Mouse (Mus musculus) midbrain, embryonic 14.5 days (tissue): ENCODE results near the gene Kcnip3. TPM values are rescaled to one million over a fixed set of nuclear protein-coding genes. Genes with fewer than 3 reads are reported as not detected.

Experiments
- ATAC-seq: fragments of 200-750 bp; cut with Nextera tagmentation; 2 replicates; pipeline ENCODE4 v1.8.0; 2017; ENCODE audit warnings: moderate number of reproducible peaks, moderate library complexity; ENCODE audit not compliant: low FRiP score, low TSS enrichment
- DNase-seq: peaks from one replicate; pipeline ENCODE4 v3.0.0-alpha.2; 2015
- H3K27ac ChIP-seq: fragments of 300-500 bp; sonication (generic); replicated peaks from 2 replicates; pipeline ENCODE4 v1.5.1; 2014; ENCODE audit warnings: mild to moderate bottlenecking, low read depth, low read length, moderate library complexity
- H3K27me3 ChIP-seq: fragments of 300-500 bp; sonication (generic); 2 replicates; pipeline ENCODE4 v1.6.1; 2014; ENCODE audit warnings: low read length, control low read depth, mixed read lengths; ENCODE audit not compliant: control insufficient read depth, insufficient read depth
- H3K36me3 ChIP-seq: fragments of 300-500 bp; sonication (generic); 2 replicates; pipeline ENCODE4 v1.6.1; 2014; ENCODE audit warnings: low read length, control low read depth; ENCODE audit not compliant: control insufficient read depth, insufficient read depth
- H3K4me1 ChIP-seq: fragments of 300-500 bp; sonication (generic); 2 replicates; pipeline ENCODE4 v1.6.1; 2014; ENCODE audit warnings: mild to moderate bottlenecking, antibody characterized with exemption, low read length, control low read depth; ENCODE audit not compliant: control insufficient read depth, insufficient read depth
- H3K4me2 ChIP-seq: fragments of 300-500 bp; sonication (generic); 2 replicates; pipeline ENCODE4 v1.6.1; 2014; ENCODE audit warnings: mild to moderate bottlenecking, low read length, moderate library complexity
- H3K4me3 ChIP-seq: fragments of 300-500 bp; sonication (generic); replicated peaks from 2 replicates; pipeline ENCODE4 v1.5.1; 2014; ENCODE audit warnings: low read depth, low read length
- H3K9ac ChIP-seq: fragments of 300-500 bp; sonication (generic); replicated peaks from 2 replicates; pipeline ENCODE4 v1.6.1; 2014; ENCODE audit warnings: mild to moderate bottlenecking, low read length, moderate library complexity
- H3K9me3 ChIP-seq: fragments of 300-500 bp; sonication (generic); 2 replicates; pipeline ENCODE4 v1.6.1; 2016; ENCODE audit warnings: low read length, control low read depth, mixed read lengths; ENCODE audit not compliant: control insufficient read depth
- WGBS: fragments of 180-500 bp; shearing (Covaris S2); extraction: QIAGEN DNeasy Blood & Tissue Kit; methylation state at CpG from one replicate; pipeline ENCODE4 v1.1.7; 2014; 5-methylcytosine and 5-hydroxymethylcytosine counted together
- polyA plus RNA-seq: library from polyadenylated mRNA; unstranded; fragments of >200 nt; fragmentation: Nextera tagmentation; extraction: Ambion mirVana; gene quantifications from 2 replicates; pipeline ENCODE4 v1.2.1, GENCODE M21; 2014

Kcnip3 gene
- polyA plus RNA-seq, 1 experiment from 2014 or later: 13.1 TPM

- Histone ChIP-seq H3K36me3 (no peaks in the 10 kb centered on the region), H3K9me3 (no peaks in the 10 kb centered on the region), H3K4me3 (no peak within 1 kb of the TSS), H3K4me1 (no peaks in the 10 kb centered on the region), H3K27ac (no peak within 1 kb of the TSS), H3K9ac (no peak within 1 kb of the TSS), H3K27me3 (no peaks in the 10 kb centered on the region), H3K4me2 (no peak within 1 kb of the TSS)
- 88% methylated on average over 17 of the region's 17 CpGs for WGBS
- DNase-seq (no peak), ATAC-seq (no peak)
These were observed 96.9 kb downstream of the Kcnip3 start, which contains the start of gene Gpat2 for GRCm38 (mm10) chr2:127424977-127425376. Gene Gpat2, plus strand, starts transcription at chr2:127425199.

GRCm38 (mm10) chr2:127418266-127418970 is 103.5 kb downstream of the Kcnip3 start:
- Histone ChIP-seq H3K36me3 (no peaks in the 10 kb centered on the region), H3K9ac (no peak overlapping the region), H3K27me3 (no peaks in the 10 kb centered on the region), H3K27ac (no peak overlapping the region), H3K4me1 (no peaks in the 10 kb centered on the region), H3K4me3 (no peak overlapping the region), H3K9me3 (no peaks in the 10 kb centered on the region), H3K4me2 (no peak overlapping the region)
- ATAC-seq (no peak), DNase-seq (no peak)
- WGBS: 75% methylated on average over 10 of the region's 10 CpGs

GRCm38 (mm10) chr2:127416706-127417105 is 105.2 kb downstream of the Kcnip3 start:
- WGBS: 61% methylated on average over 3 of the region's 3 CpGs
- Histone ChIP-seq H3K4me3 (no peak overlapping the region), H3K9me3 (no peaks in the 10 kb centered on the region), H3K4me2 (no peak overlapping the region), H3K27ac (no peak overlapping the region), H3K27me3 (no peaks in the 10 kb centered on the region), H3K36me3 (no peaks in the 10 kb centered on the region), H3K9ac (no peak overlapping the region), H3K4me1 (no peaks in the 10 kb centered on the region)
- ATAC-seq (no peak), DNase-seq (no peak)

GRCm38 (mm10) chr2:127415806-127416205 is 106.1 kb downstream of the Kcnip3 start:
- no peak overlapping the region for H3K27ac ChIP-seq
- no peaks in the 10 kb centered on the region for H3K9me3 ChIP-seq
- H3K4me1 ChIP-seq: no peaks in the 10 kb centered on the region
- DNase-seq (no peak), ATAC-seq (no peak)
- no peak overlapping the region for H3K4me2 ChIP-seq
- H3K4me3 ChIP-seq: no peak overlapping the region
- H3K27me3 ChIP-seq: no peaks in the 10 kb centered on the region
- no peaks in the 10 kb centered on the region for H3K36me3 ChIP-seq
- no peak overlapping the region for H3K9ac ChIP-seq
- WGBS: 83% methylated on average over 10 of the region's 10 CpGs

- no peak for DNase-seq
- ATAC-seq: no peak
- H3K27me3 ChIP-seq: no peaks in the 10 kb centered on the region
- no peaks in the 10 kb centered on the region for H3K4me1 ChIP-seq
- WGBS: 88% methylated on average over 6 of the region's 6 CpGs
- no peaks in the 10 kb centered on the region for H3K36me3 ChIP-seq
- no peak overlapping the region for H3K9ac ChIP-seq
- no peak overlapping the region for H3K4me3 ChIP-seq
- H3K27ac ChIP-seq: no peak overlapping the region
- H3K9me3 ChIP-seq: no peaks in the 10 kb centered on the region
- no peak overlapping the region for H3K4me2 ChIP-seq
These were observed 110.8 kb downstream of the Kcnip3 start for GRCm38 (mm10) chr2:127411126-127411525.

Other genes starting within 250 kb of the Kcnip3 start
- gene Dusp2, start 185.9 kb downstream of the Kcnip3 start, polyA plus RNA-seq: 10.1 and 12.7 TPM in 2 replicates
- gene Astl, start 183.5 kb downstream of the Kcnip3 start, polyA plus RNA-seq: not detected in 2 replicates
- gene Adra2b, start 158.9 kb downstream of the Kcnip3 start, polyA plus RNA-seq: 0.08 TPM in 1 of 2 replicates, not detected in the other
- gene Gpat2, start 96.9 kb downstream of the Kcnip3 start, polyA plus RNA-seq: 0.08 TPM in 2 replicates
- gene Fahd2a, start 77.5 kb downstream of the Kcnip3 start, polyA plus RNA-seq: 37.0 and 42.8 TPM in 2 replicates
- not detected in 2 replicates for gene Prom2, start 19.4 kb upstream of the Kcnip3 start, polyA plus RNA-seq
- gene Zfp661, start 65.0 kb upstream of the Kcnip3 start, polyA plus RNA-seq: 6.2 and 10.2 TPM in 2 replicates
- gene Mrps5, start 65.1 kb upstream of the Kcnip3 start, polyA plus RNA-seq: 148 TPM in 2 replicates
- 1.3 and 3.0 TPM in 2 replicates for gene Mal, start 134.6 kb upstream of the Kcnip3 start, polyA plus RNA-seq
- 0.74 and 0.95 TPM in 2 replicates for gene Mall, start 207.8 kb upstream of the Kcnip3 start, polyA plus RNA-seq